Mouse (Mus musculus): ENCODE measurements around the gene Vmn2r59.
"Not testable (repeated sequence)": the region's sequence is repeated elsewhere in the genome, so short reads cannot be mapped to it uniquely, and the experiment has no call there.

Vmn2r59 gene

DNA sequence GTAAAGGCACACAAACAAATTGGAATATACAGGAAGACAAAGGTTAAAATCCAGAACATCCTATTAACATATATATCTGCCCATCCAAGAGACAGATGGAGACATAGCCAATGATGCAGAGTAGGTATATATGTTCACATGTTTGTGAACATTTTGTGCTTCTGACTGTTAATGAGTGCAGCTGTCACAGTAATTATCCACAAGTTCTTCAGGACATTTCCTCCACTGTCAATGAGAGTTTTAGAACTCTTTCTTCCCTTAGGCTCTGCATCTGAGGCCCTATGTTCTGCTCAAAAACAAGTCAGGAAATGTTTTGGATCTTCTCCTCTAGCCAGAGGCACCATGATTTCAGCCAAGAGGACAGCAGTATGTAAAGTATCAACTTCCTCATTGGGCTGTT lies at the start of gene Vmn2r59:
Vmn2r59 (minus strand) TSS at position 101 of the 400 bp plus-strand sequence.
- no peak for DNase-seq

DNA sequence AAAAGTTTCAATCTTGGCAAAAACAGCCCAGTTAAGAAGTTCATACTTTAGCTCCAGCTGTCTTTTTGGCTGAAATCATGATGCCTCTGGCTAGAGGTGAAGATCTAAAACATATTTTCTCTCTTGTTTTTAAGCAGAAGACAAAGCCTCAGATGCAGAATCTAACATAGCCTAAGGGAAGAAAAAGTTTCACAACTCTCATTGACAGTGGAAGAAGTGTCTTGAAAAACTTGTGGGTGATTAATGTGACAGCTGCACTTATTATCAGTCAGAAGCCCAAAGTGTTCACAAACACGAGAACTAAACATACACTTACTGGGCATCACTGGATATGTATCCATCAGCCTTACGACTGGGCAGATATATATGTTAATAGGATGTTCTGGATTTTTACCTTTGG lies 48.6 kb upstream of the Vmn2r59 start, which contains the start of gene Vmn2r60:
Vmn2r60 (plus strand) TSS at position 301 of the 400 bp plus-strand sequence.
- DNase-seq = no peak

GRCm38 (mm10) chr7:42107061-42107460 lies 48.2 kb upstream of the Vmn2r59 start:
- DNase-seq = not testable (repeated sequence)

Measured in thymus, adult 18-20 months (tissue).